In genomic region chr16:8667261-8667660, GRCm38 (mm10) we compare ENCODE assay signal across 8 mouse cellular contexts. TPM values are rescaled to one million over a fixed set of nuclear protein-coding genes. Genes with fewer than 3 reads are reported as not detected.
DNase-seq lines count a peak whose midpoint lies in the region; ATAC-seq and TF ChIP-seq lines count a peak whose summit lies in the region.

No protein-coding gene starts in this region.

- WGBS in heart, embryonic 11.5 days (ENCODE audit: insufficient replicate concordance) = 59% methylated on average over 7 of the region's 7 CpGs
- WGBS in heart, adult 2 months = 31% methylated on average over 7 of the region's 7 CpGs
- 52% methylated on average over 7 of the region's 7 CpGs for WGBS in liver, postnatal 0 days (ENCODE audit: insufficient replicate concordance)

- intact Hi-C loops in heart, adult 2 months (cut with DNase I) = no loop called here
- intact Hi-C loops in left cerebral cortex, postnatal 10 days (cut with DNase I) = no loop called here

- no peak overlapping the region for H3K4me3 ChIP-seq in heart, embryonic 11.5 days (ENCODE audit: low read depth, low read length)
- H3K4me3 ChIP-seq in heart, adult 2 months = no peak overlapping the region
- H3K4me3 ChIP-seq in liver, postnatal 0 days (ENCODE audit: low read depth, low read length) = peak overlapping the region; percentile 5; the same call in 1 of the 2 replicates

- no peak for TF ChIP-seq CTCF in heart, adult 2 months (IDR thresholded peaks at IDR 0.05)
- TF ChIP-seq CTCF in liver, postnatal 0 days (IDR thresholded peaks at IDR 0.05; ENCODE audit: low read depth) = no peak

- no peak overlapping the region for H3K27ac ChIP-seq in heart, embryonic 11.5 days (ENCODE audit: low read depth, low read length)
- peak overlapping the region; percentile 84 for H3K27ac ChIP-seq in heart, adult 2 months
- peak overlapping the region; percentile 77 for H3K27ac ChIP-seq in liver, postnatal 0 days (ENCODE audit: low read depth)

- H3K9me3 ChIP-seq in heart, embryonic 11.5 days (replicated peaks; ENCODE audit: control insufficient read depth, low read length) = no peaks in the 10 kb centered on the region
- no peaks in the 10 kb centered on the region for H3K9me3 ChIP-seq in liver, postnatal 0 days (ENCODE audit: low read length)

- ATAC-seq in heart, embryonic 11.5 days (replicated peaks; ENCODE audit: insufficient number of reproducible peaks, low FRiP score, low TSS enrichment) = no peak
- ATAC-seq in liver, postnatal 0 days = no peak

- no peaks in the 10 kb centered on the region for H3K36me3 ChIP-seq in heart, embryonic 11.5 days (ENCODE audit: control insufficient read depth, insufficient read depth, low read length)
- peaks cover 2% of the 10 kb centered on the region; the same call in 1 of the 2 replicates for H3K36me3 ChIP-seq in heart, adult 2 months (ENCODE audit: control insufficient read depth, insufficient read depth, low read length)
- H3K36me3 ChIP-seq in liver, postnatal 0 days (replicated peaks; ENCODE audit: insufficient read depth, low read length) = peaks cover 43% of the 10 kb centered on the region

- no peaks in the 10 kb centered on the region for H3K27me3 ChIP-seq in heart, embryonic 11.5 days (ENCODE audit: control insufficient read depth, insufficient read depth, low read length)
- no peaks in the 10 kb centered on the region for H3K27me3 ChIP-seq in heart, adult 2 months (ENCODE audit: control insufficient read depth, insufficient read depth, low read length)
- H3K27me3 ChIP-seq in liver, postnatal 0 days (ENCODE audit: insufficient read depth, low read length) = no peaks in the 10 kb centered on the region

- DNase-seq in heart, adult 11 months = peak; percentile 97
- DNase-seq in 416B (ENCODE audit: low read depth) = peak; percentile 57
- peak; percentile 55 to 58 for DNase-seq in heart, adult 2 months
- peak; percentile 65 for DNase-seq in liver, postnatal 0 days
- no peak for DNase-seq in left cerebral cortex, postnatal 10 days (ENCODE audit: extremely low spot score in 1 of 2, low spot score in 2 of 2)
- no peak for DNase-seq in cerebellum, postnatal 25 days
- DNase-seq in urinary bladder, postnatal 25 days (ENCODE audit: low spot score) = no peak

- no peaks in the 10 kb centered on the region; the same call in 1 of the 2 replicates for H3K79me2 ChIP-seq in heart, adult 2 months (replicated peaks; ENCODE audit: control insufficient read depth, insufficient read depth, low read length)

- peak; percentile 51; the same call in 1 of the 2 replicates for TF ChIP-seq POLR2A in heart, adult 2 months (IDR thresholded peaks at IDR 0.05; ENCODE audit: insufficient read depth, low read depth, low read length)

- no peak overlapping the region for H3K4me2 ChIP-seq in heart, embryonic 11.5 days
- peak overlapping the region; percentile 51 for H3K4me2 ChIP-seq in liver, postnatal 0 days (ENCODE audit: low read depth, low read length)

- TF ChIP-seq EP300 in heart, adult 2 months (IDR thresholded peaks at IDR 0.05; ENCODE audit: insufficient read depth, low read depth, low read length) = no peak
- TF ChIP-seq EP300 in liver, postnatal 0 days (IDR thresholded peaks at IDR 0.05; ENCODE audit: low read depth) = no peak

- peaks cover 55% of the 10 kb centered on the region for H3K4me1 ChIP-seq in heart, embryonic 11.5 days (ENCODE audit: control insufficient read depth, insufficient read depth, low read length)
- peaks cover 47% of the 10 kb centered on the region for H3K4me1 ChIP-seq in heart, adult 2 months (ENCODE audit: control insufficient read depth, insufficient read depth, low read length)
- H3K4me1 ChIP-seq in liver, postnatal 0 days (ENCODE audit: insufficient read depth) = peaks cover 50% of the 10 kb centered on the region

- H3K9ac ChIP-seq in heart, embryonic 11.5 days (ENCODE audit: low read depth, low read length) = no peak overlapping the region
- H3K9ac ChIP-seq in heart, adult 2 months (ENCODE audit: low read depth, low read length) = no peak overlapping the region
- H3K9ac ChIP-seq in liver, postnatal 0 days (replicated peaks) = peak overlapping the region; percentile 28; the same call in 1 of the 2 replicates

RNA-seq across cellular contexts. Expression of gene Carhsp1, which starts 4.7 kb away (rescaled TPM):
- 39.1 and 42.4 TPM in 2 replicates for polyA plus RNA-seq in heart, embryonic 11.5 days (2014; fragmentation: Nextera tagmentation; extraction: Ambion mirVana)
- total RNA-seq in heart, adult 2 months (2021) = 10 to 100 TPM; 15.2 to 18.3 TPM
- polyA plus RNA-seq in heart, adult 2 months (2012; rRNA removed) = 27.1 and 30.5 TPM in 2 replicates
- polyA plus RNA-seq in liver, postnatal 0 days (2015; fragmentation: Nextera tagmentation; extraction: Ambion mirVana) = 65.4 and 71.2 TPM in 2 replicates
- total RNA-seq in left cerebral cortex, postnatal 10 days (2021) = 10 to 100 TPM; 10.7 to 12.3 TPM

RNA-seq across cellular contexts. Expression of gene Gm5767, which starts 13.3 kb away (rescaled TPM):
- not detected in 2 replicates for polyA plus RNA-seq in heart, embryonic 11.5 days (2014; fragmentation: Nextera tagmentation; extraction: Ambion mirVana)
- total RNA-seq in heart, adult 2 months (2021) = not detected
- 0.39 TPM in 1 of 2 replicates, not detected in the other for polyA plus RNA-seq in heart, adult 2 months (2012; rRNA removed)
- 0.43 TPM in 1 of 2 replicates, not detected in the other for polyA plus RNA-seq in liver, postnatal 0 days (2015; fragmentation: Nextera tagmentation; extraction: Ambion mirVana)
- total RNA-seq in left cerebral cortex, postnatal 10 days (2021) = not detected

RNA-seq across cellular contexts. Expression of gene Tmem186, which starts 29.7 kb away (rescaled TPM):
- polyA plus RNA-seq in heart, embryonic 11.5 days (2014; fragmentation: Nextera tagmentation; extraction: Ambion mirVana) = 10.5 and 16.3 TPM in 2 replicates
- 10 to 100 TPM; 17.2 to 19.1 TPM for total RNA-seq in heart, adult 2 months (2021)
- polyA plus RNA-seq in heart, adult 2 months (2012; rRNA removed) = 13.7 and 20.0 TPM in 2 replicates
- polyA plus RNA-seq in liver, postnatal 0 days (2015; fragmentation: Nextera tagmentation; extraction: Ambion mirVana) = 6.2 and 7.0 TPM in 2 replicates
- total RNA-seq in left cerebral cortex, postnatal 10 days (2021) = 10 to 100 TPM; 11.6 to 12.7 TPM

RNA-seq across cellular contexts. Expression of gene Pmm2, which starts 29.8 kb away (rescaled TPM):
- 38.5 and 40.3 TPM in 2 replicates for polyA plus RNA-seq in heart, embryonic 11.5 days (2014; fragmentation: Nextera tagmentation; extraction: Ambion mirVana)
- total RNA-seq in heart, adult 2 months (2021) = 10 to 100 TPM; 28.8 to 29.1 TPM
- 38.8 and 50.2 TPM in 2 replicates for polyA plus RNA-seq in heart, adult 2 months (2012; rRNA removed)
- 37.2 and 38.0 TPM in 2 replicates for polyA plus RNA-seq in liver, postnatal 0 days (2015; fragmentation: Nextera tagmentation; extraction: Ambion mirVana)
- total RNA-seq in left cerebral cortex, postnatal 10 days (2021) = 10 to 100 TPM; 30.3 to 34.4 TPM

Comparison
In these comparisons a context has a peak if more than half of its experiments do, and no peak if none do; other contexts are left out.
1. DNase-seq: peak in heart, adult 11 months (single experiment), 416B (single experiment), heart, adult 2 months (2 of 2) and liver, postnatal 0 days (single experiment); none in left cerebral cortex, postnatal 10 days (0 of 2), cerebellum, postnatal 25 days (0 of 2) and urinary bladder, postnatal 25 days (single experiment).